In the genomic region with DNA sequence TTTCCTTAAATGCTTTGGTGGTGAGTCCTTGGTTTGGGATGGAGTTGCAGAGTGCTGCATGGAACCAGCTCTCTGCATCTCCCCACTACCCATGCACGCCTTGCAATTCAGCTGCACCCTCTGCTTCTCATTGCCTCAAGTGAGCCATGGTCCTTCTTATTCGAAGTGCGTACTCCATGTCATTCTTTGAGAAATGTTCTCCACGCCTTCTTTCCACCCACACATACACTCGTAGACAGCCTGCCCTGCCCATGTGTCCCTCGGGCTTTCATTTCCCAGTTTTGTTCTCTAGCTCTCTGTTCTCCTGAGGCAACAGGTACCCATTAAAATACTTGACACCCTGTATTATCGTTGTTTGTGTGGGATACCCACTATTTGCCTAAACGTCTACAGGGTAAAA, we compare ENCODE assay signal across 19 mouse cellular contexts.
DNase-seq lines count a peak whose midpoint lies in the region; ATAC-seq and TF ChIP-seq lines count a peak whose summit lies in the region.
"Had no signal": no experiment of that assay in that cellular context is flagged by ENCODE, and none has a peak within 500 bp of the region (broad histone marks: within the 10 kb centered on the region; RNA-seq: fewer than 3 reads in every experiment).

No protein-coding gene starts in this region.

- intact Hi-C loops in gastrocnemius, adult 2 months (cut with DNase I), result no loop called here

- no peak for ATAC-seq in embryonic facial prominence, embryonic 12.5 days (ENCODE audit: insufficient number of reproducible peaks, insufficient read depth, low FRiP score, low TSS enrichment)
- ATAC-seq in neural tube, embryonic 14.5 days (ENCODE audit: low read depth), result no peak; the same call in 1 of the 2 replicates
- no peak for ATAC-seq in intestine, postnatal 0 days
- ATAC-seq: liver, postnatal 0 days had no signal

- H3K4me2 ChIP-seq in embryonic facial prominence, embryonic 12.5 days (replicated peaks), result no peak overlapping the region
- no peak overlapping the region for H3K4me2 ChIP-seq in neural tube, embryonic 14.5 days (ENCODE audit: low read depth, low read length)
- H3K4me2 ChIP-seq in intestine, postnatal 0 days (replicated peaks; ENCODE audit: low read depth), result no peak overlapping the region
- H3K4me2 ChIP-seq: midbrain, embryonic 11.5 days had no signal

- 76% methylated on average over 8 of the region's 8 CpGs for WGBS in embryonic facial prominence, embryonic 12.5 days
- WGBS in neural tube, embryonic 14.5 days, result 73% methylated on average over 8 of the region's 8 CpGs
- 74% methylated on average over 8 of the region's 8 CpGs for WGBS in intestine, postnatal 0 days

- peaks cover 57% of the 10 kb centered on the region for H3K4me1 ChIP-seq in embryonic facial prominence, embryonic 12.5 days
- H3K4me1 ChIP-seq in neural tube, embryonic 14.5 days (ENCODE audit: control insufficient read depth, insufficient read depth, low read length), result peaks cover 10% of the 10 kb centered on the region
- H3K4me1 ChIP-seq in intestine, postnatal 0 days (replicated peaks; ENCODE audit: control insufficient read depth, insufficient read depth, low read length), result no peaks in the 10 kb centered on the region

- peaks cover 12% of the 10 kb centered on the region; the same call in 1 of the 2 replicates for H3K36me3 ChIP-seq in embryonic facial prominence, embryonic 12.5 days
- no peaks in the 10 kb centered on the region for H3K36me3 ChIP-seq in neural tube, embryonic 14.5 days (ENCODE audit: control insufficient read depth, insufficient read depth, low read length)
- no peaks in the 10 kb centered on the region for H3K36me3 ChIP-seq in intestine, postnatal 0 days (ENCODE audit: control insufficient read depth, insufficient read depth)

- no peak overlapping the region for H3K4me3 ChIP-seq in gastrocnemius, adult 2 months
- no peak overlapping the region for H3K4me3 ChIP-seq in layer of hippocampus, adult 2 months
- H3K4me3 ChIP-seq in embryonic facial prominence, embryonic 12.5 days, result no peak overlapping the region
- no peak overlapping the region for H3K4me3 ChIP-seq in neural tube, embryonic 14.5 days (ENCODE audit: low read depth, low read length)
- H3K4me3 ChIP-seq in intestine, postnatal 0 days (ENCODE audit: low read depth, low read length), result no peak overlapping the region
- H3K4me3 ChIP-seq: heart, adult 2 months had no signal

- no peak overlapping the region for H3K9ac ChIP-seq in embryonic facial prominence, embryonic 12.5 days
- H3K9ac ChIP-seq in neural tube, embryonic 14.5 days (replicated peaks; ENCODE audit: low read depth, low read length), result no peak overlapping the region
- no peak overlapping the region for H3K9ac ChIP-seq in intestine, postnatal 0 days (ENCODE audit: low read depth, low read length)
- H3K9ac ChIP-seq: liver, postnatal 0 days had no signal

- peak overlapping the region; percentile 9; the same call in 1 of the 2 replicates for H3K27ac ChIP-seq in gastrocnemius, adult 2 months
- peak overlapping the region; percentile 77 for H3K27ac ChIP-seq in layer of hippocampus, adult 2 months
- peak overlapping the region; percentile 32; the same call in 1 of the 2 replicates for H3K27ac ChIP-seq in embryonic facial prominence, embryonic 12.5 days
- H3K27ac ChIP-seq in neural tube, embryonic 14.5 days (ENCODE audit: low read depth, low read length), result 0 out of 2 replicates have a peak overlapping the region, but pooled peaks have one; percentile 34
- no peak overlapping the region for H3K27ac ChIP-seq in intestine, postnatal 0 days (ENCODE audit: low read depth, low read length)
- H3K27ac ChIP-seq: heart, adult 2 months; macrophage had no signal

- H3K27me3 ChIP-seq in embryonic facial prominence, embryonic 12.5 days, result no peaks in the 10 kb centered on the region
- H3K27me3 ChIP-seq in neural tube, embryonic 14.5 days (ENCODE audit: control insufficient read depth, insufficient read depth, low read length), result no peaks in the 10 kb centered on the region
- H3K27me3 ChIP-seq in intestine, postnatal 0 days (replicated peaks; ENCODE audit: control insufficient read depth, insufficient read depth, low read length), result no peaks in the 10 kb centered on the region
- H3K27me3 ChIP-seq: CH12.LX had no signal

- no peaks in the 10 kb centered on the region for H3K9me3 ChIP-seq in embryonic facial prominence, embryonic 12.5 days
- no peaks in the 10 kb centered on the region for H3K9me3 ChIP-seq in neural tube, embryonic 14.5 days (ENCODE audit: control insufficient read depth, low read length)
- H3K9me3 ChIP-seq in intestine, postnatal 0 days (ENCODE audit: control insufficient read depth), result no peaks in the 10 kb centered on the region

- no peak for TF ChIP-seq CTCF in gastrocnemius, adult 2 months (IDR thresholded peaks at IDR 0.05)
- TF ChIP-seq CTCF in layer of hippocampus, adult 2 months (conservative IDR thresholded peaks at IDR 0.05), result no peak
- no peak for TF ChIP-seq CTCF in intestine, postnatal 0 days (IDR thresholded peaks at IDR 0.05; ENCODE audit: low read depth)

- no peak for DNase-seq in gastrocnemius, adult 2 months
- DNase-seq in gastrocnemius, postnatal 4 days (ENCODE audit: low spot score in 2 of 2), result no peak
- no peak for DNase-seq in layer of hippocampus, adult 2 months (ENCODE audit: low spot score in 2 of 2)
- no peak for DNase-seq in layer of hippocampus, adult 18-20 months (ENCODE audit: low spot score in 2 of 2)
- DNase-seq in thymus, postnatal 0 days (ENCODE audit: low spot score), result no peak
- DNase-seq: embryo, embryonic 11 days; gastrocnemius, postnatal 10 days; heart, adult 2 months; heart, postnatal 10 days; liver; liver, postnatal 0 days; retina, postnatal 1 day; thymus, postnatal 4 days had no signal
